Mouse (Mus musculus) heart, adult 2 months (tissue): ENCODE results near the gene Ppp1r15b. TPM values are rescaled to one million over a fixed set of nuclear protein-coding genes. Genes with fewer than 3 reads are reported as not detected.
A peak's percentile ranks its signal among the peaks of the same experiment; 100 is the strongest.

Source experiments
- DNase-seq, 2 experiments: peaks; one replicate each; pipeline ENCODE4 v3.0.0; 2021
- H3K27ac ChIP-seq: fragments of 200-600 bp; 2 replicates; pipeline ENCODE4 v1.8.1; 2022
- H3K27me3 ChIP-seq: fragments of 200-500 bp; 2 replicates; pipeline ENCODE4 v1.6.1; 2012; ENCODE audit warnings: mild to moderate bottlenecking, low read length, inconsistent platforms, mixed read lengths; ENCODE audit not compliant: control insufficient read depth, insufficient read depth
- H3K36me3 ChIP-seq: fragments of 200-500 bp; 2 replicates; pipeline ENCODE4 v1.6.1; 2012; ENCODE audit warnings: low read length, inconsistent platforms; ENCODE audit not compliant: control insufficient read depth, insufficient read depth
- H3K4me1 ChIP-seq: fragments of 200-500 bp; 2 replicates; pipeline ENCODE4 v1.6.1; 2011; ENCODE audit warnings: low read length; ENCODE audit not compliant: control insufficient read depth, insufficient read depth
- H3K4me3 ChIP-seq: fragments of 200-600 bp; 2 replicates; pipeline ENCODE4 v1.8.1; 2022
- H3K79me2 ChIP-seq: fragments of 200-500 bp; replicated peaks from 2 replicates; pipeline ENCODE4 v1.6.1; 2012; ENCODE audit warnings: mild to moderate bottlenecking, inconsistent platforms, low read length, moderate library complexity, mixed read lengths; ENCODE audit not compliant: control insufficient read depth, insufficient read depth
- H3K9ac ChIP-seq: fragments of 200-500 bp; 2 replicates; pipeline ENCODE4 v1.6.1; 2012; ENCODE audit warnings: low read depth, mild to moderate bottlenecking, control low read depth, inconsistent platforms, low read length, mixed read lengths
- CTCF ChIP-seq: fragments of 200-600 bp; IDR thresholded peaks from 2 replicates; pipeline ENCODE4 v1.8.1; 2022; ENCODE audit warnings: antibody characterized with exemption, mild to moderate bottlenecking, moderate library complexity
- EP300 ChIP-seq: fragments of 200-500 bp; IDR thresholded peaks from 2 replicates; pipeline ENCODE4 v1.6.1; 2011; ENCODE audit warnings: low read depth, low read length, control low read depth; ENCODE audit not compliant: insufficient read depth
- POLR2A ChIP-seq: fragments of 200-500 bp; IDR thresholded peaks from 2 replicates; pipeline ENCODE4 v1.6.1; 2011; ENCODE audit warnings: mild to moderate bottlenecking, low read depth, low read length, control low read depth; ENCODE audit not compliant: insufficient read depth
- WGBS: fragments of 180-500 bp; shearing (Covaris S2); methylation state at CpG from one replicate; pipeline ENCODE4 v1.1.7; 2018; 5-methylcytosine and 5-hydroxymethylcytosine counted together
- intact Hi-C: fragments of 180-260 bp; cut with DNase I; formaldehyde crosslinking; loops from one replicate; pipeline ENCODE4 v1.15.1; 2025
- polyA plus RNA-seq: library from polyadenylated mRNA; depleted of rRNA; stranded (reverse); fragments of >200 nt; gene quantifications from 2 replicates; pipeline ENCODE4 v1.2.3, GENCODE M21; 2012
- total RNA-seq, 2 experiments: library from RNA; stranded (reverse); gene quantifications; 2 replicates each; pipeline ENCODE4 v1.2.3; 2021

The Ppp1r15b gene
- total and polyA plus RNA-seq, 3 experiments, result 8.6 to 22.8 (median 21.5) TPM

GRCm38 (mm10) chr1:133155270-133155669, 24.3 kb downstream of the Ppp1r15b start:
- peaks cover 1% of the 10 kb centered on the region; the same call in 1 of the 2 replicates for H3K4me1 ChIP-seq
- intact Hi-C loops, result no loop called here
- no peak for DNase-seq
- no peak overlapping the region for H3K4me3 ChIP-seq
- no peak overlapping the region for H3K27ac ChIP-seq
- no peaks in the 10 kb centered on the region for H3K36me3 ChIP-seq
- 0 out of 2 replicates have a peak, but pooled peaks cover 1% of the 10 kb centered on the region for H3K27me3 ChIP-seq
- H3K9ac ChIP-seq, result no peak overlapping the region
- H3K79me2 ChIP-seq, result no peaks in the 10 kb centered on the region
- no peak for TF ChIP-seq EP300
- no peak for TF ChIP-seq POLR2A
- no peak for TF ChIP-seq CTCF
- 88% methylated on average over 6 of the region's 6 CpGs for WGBS

- WGBS, result 20% methylated on average over 7 of the region's 7 CpGs
- peak; percentile 35 to 38 for DNase-seq
- Histone ChIP-seq H3K79me2 (no peaks in the 10 kb centered on the region), H3K4me1 (peaks cover 1% of the 10 kb centered on the region; the same call in 1 of the 2 replicates), H3K4me3 (0 out of 2 replicates have a peak overlapping the region, but pooled peaks have one; percentile 1), H3K27ac (no peak overlapping the region), H3K36me3 (no peaks in the 10 kb centered on the region), H3K27me3 (peaks cover 8% of the 10 kb centered on the region), H3K9ac (no peak overlapping the region)
- intact Hi-C loops, result no loop called here
- no peak for TF ChIP-seq EP300
- no peak for TF ChIP-seq POLR2A
- TF ChIP-seq CTCF, result no peak
Observed at GRCm38 (mm10) chr1:133159128-133159564, 28.2 kb downstream of the Ppp1r15b start.

GRCm38 (mm10) chr1:133161559-133161958, 30.6 kb downstream of the Ppp1r15b start:
- no peaks in the 10 kb centered on the region for H3K36me3 ChIP-seq
- no peak overlapping the region for H3K9ac ChIP-seq
- no peak for DNase-seq
- H3K79me2 ChIP-seq, result no peaks in the 10 kb centered on the region
- H3K4me3 ChIP-seq, result no peak overlapping the region
- H3K4me1 ChIP-seq, result peaks cover 1% of the 10 kb centered on the region; the same call in 1 of the 2 replicates
- TF ChIP-seq POLR2A (no peak), EP300 (no peak), CTCF (no peak)
- peaks cover 12% of the 10 kb centered on the region for H3K27me3 ChIP-seq
- 47% methylated on average over 4 of the region's 4 CpGs for WGBS
- no peak overlapping the region for H3K27ac ChIP-seq
- intact Hi-C loops, result no loop called here

- Histone ChIP-seq H3K79me2 (no peaks in the 10 kb centered on the region), H3K4me3 (no peak overlapping the region), H3K27ac (no peak overlapping the region), H3K27me3 (peaks cover 12% of the 10 kb centered on the region), H3K9ac (no peak overlapping the region), H3K4me1 (peaks cover 1% of the 10 kb centered on the region; the same call in 1 of the 2 replicates), H3K36me3 (no peaks in the 10 kb centered on the region)
- intact Hi-C loops, result no loop called here
- no peak for TF ChIP-seq CTCF
- TF ChIP-seq POLR2A, result no peak
- no peak for TF ChIP-seq EP300
- DNase-seq, result no peak
- WGBS, result 66% methylated on average over 10 of the region's 10 CpGs
Observed at GRCm38 (mm10) chr1:133162046-133162445, 31.1 kb downstream of the Ppp1r15b start.

- H3K27me3 ChIP-seq, result peaks cover 12% of the 10 kb centered on the region
- no peak overlapping the region for H3K4me3 ChIP-seq
- H3K9ac ChIP-seq, result no peak overlapping the region
- DNase-seq, result no peak
- no peak for TF ChIP-seq CTCF
- TF ChIP-seq POLR2A, result no peak
- TF ChIP-seq EP300, result no peak
- H3K36me3 ChIP-seq, result no peaks in the 10 kb centered on the region
- H3K79me2 ChIP-seq, result no peaks in the 10 kb centered on the region
- intact Hi-C loops, result no loop called here
- H3K27ac ChIP-seq, result no peak overlapping the region
- peaks cover 1% of the 10 kb centered on the region; the same call in 1 of the 2 replicates for H3K4me1 ChIP-seq
- WGBS, result 54% methylated on average over 8 of the region's 8 CpGs
Observed at GRCm38 (mm10) chr1:133162981-133163380, 32.0 kb downstream of the Ppp1r15b start.

- no peak within 1 kb of the TSS for H3K27ac ChIP-seq
- WGBS, result under 1% methylated on average over 64 of the region's 68 CpGs
- peaks cover 12% of the 10 kb centered on the region for H3K27me3 ChIP-seq
- H3K79me2 ChIP-seq, result no peaks in the 10 kb centered on the region
- intact Hi-C loops, result no loop called here
- TF ChIP-seq CTCF (0 out of 2 replicates have a peak, but pooled peaks have one; percentile 8), POLR2A (no peak), EP300 (no peak)
- no peaks in the 10 kb centered on the region for H3K36me3 ChIP-seq
- DNase-seq, result peak; percentile 32 to 55
- peak within 1 kb of the TSS; percentile 41 for H3K9ac ChIP-seq
- peak within 1 kb of the TSS; percentile 53 for H3K4me3 ChIP-seq
- H3K4me1 ChIP-seq, result peaks cover 1% of the 10 kb centered on the region; the same call in 1 of the 2 replicates
Observed at GRCm38 (mm10) chr1:133163820-133164431, 33.0 kb downstream of the Ppp1r15b start, which contains the start of gene Plekha6. TSS of gene Plekha6 (plus strand) at chr1:133164210.
